Mouse (Mus musculus): ENCODE results near the gene Ptgdr2.

Gene Ptgdr2

GRCm38 (mm10) chr19:10979184-10980168 lies 42.5 kb downstream of the Ptgdr2 start:
- POLR2A ChIA-PET: interaction anchor here in 3 of 4 experiments (0.5 to 1.6 kb wide), 26 partner anchors 14 to 799 kb away, joined by 3 to 7 read pairs (median 3); partner anchors contain the start of genes Prpf19 (in 2 of the 3), Ccdc86 (in 1 of the 3), Cyb561a3 (in 1 of the 3) and Ptgdr2 (in 1 of the 3)
- CTCF ChIA-PET: interaction anchor here (0.5 to 2.5 kb wide), 132 partner anchors 9 to 1049 kb away, joined by 3 to 24 read pairs (median 4); partner anchors contain the start of genes Ptgdr2 (in 4 of the 4), Ccdc86 (in 3 of the 4), Ms4a15 (in 2 of the 4) and Ddb1 (in 1 of the 4)

- ChIA-PET CTCF (interaction anchor here (0.5 to 2.5 kb wide), 68 partner anchors 8 to 1050 kb away, joined by 3 to 24 read pairs (median 4); partner anchors contain the start of genes Ptgdr2 (in 3 of the 4), Ms4a15 (in 2 of the 4), Ddb1 (in 1 of the 4) and Lrrc10b (in 1 of the 4)), POLR2A (interaction anchor here in 2 of 4 experiments (0.5 to 1.6 kb wide), 8 partner anchors 35 to 403 kb away, joined by 3 to 5 read pairs (median 3); partner anchors contain the start of genes Cyb561a3 (in 1 of the 2) and Tmem138 (in 1 of the 2))
Measured at GRCm38 (mm10) chr19:10980210-10980609, 43.2 kb downstream of the Ptgdr2 start.

- ChIA-PET POLR2A (interaction anchor here in 3 of 4 experiments (0.6 to 2.2 kb wide), 11 partner anchors 9 to 292 kb away, joined by 3 to 13 read pairs (median 3); partner anchors contain the start of genes Ccdc86 (in 3 of the 3), Ms4a10 (in 1 of the 3), Ms4a15 (in 1 of the 3) and Prpf19 (in 1 of the 3)), CTCF (interaction anchor here (0.6 to 2.1 kb wide), 26 partner anchors 10 to 1019 kb away, joined by 3 to 20 read pairs (median 4); partner anchors contain the start of genes Ms4a10 (in 1 of the 4), Ptgdr2 (in 1 of the 4) and Tmem109 (in 1 of the 4))
Measured at GRCm38 (mm10) chr19:10983146-10983545, 46.2 kb downstream of the Ptgdr2 start.

- ChIA-PET POLR2A (interaction anchor here in 1 of 4 experiments (0.9 to 1.5 kb wide), 3 partner anchors 11 to 35 kb away, joined by 3 to 5 read pairs (median 4); no protein-coding TSS in a partner anchor), CTCF (interaction anchor here in 2 of 4 experiments (0.5 to 1.5 kb wide), 13 partner anchors 8 to 784 kb away, joined by 3 to 12 read pairs (median 3); partner anchors contain the start of gene Ms4a10 (in 1 of the 2))
Measured at GRCm38 (mm10) chr19:10984551-10984950, 47.6 kb downstream of the Ptgdr2 start.

- ChIA-PET POLR2A (interaction anchor here in 1 of 4 experiments (0.6 to 0.7 kb wide), 3 partner anchors 61 to 175 kb away, joined by 3 read pairs; no protein-coding TSS in a partner anchor), CTCF (interaction anchor here in 1 of 4 experiments (0.6 to 1.5 kb wide), 3 partner anchors 10 to 50 kb away, joined by 3 to 4 read pairs (median 3); no protein-coding TSS in a partner anchor)
Measured at GRCm38 (mm10) chr19:10985889-10986288, 48.9 kb downstream of the Ptgdr2 start.

- ChIA-PET CTCF (interaction anchor here in 2 of 4 experiments (1.4 to 1.9 kb wide), 2 partner anchors 9 to 13 kb away, joined by 4 to 7 read pairs; no protein-coding TSS in a partner anchor), POLR2A (no interaction called here)
Measured at GRCm38 (mm10) chr19:10988563-10988962, 51.6 kb downstream of the Ptgdr2 start.

GRCm38 (mm10) chr19:10990751-10991150 lies 53.8 kb downstream of the Ptgdr2 start:
- ChIA-PET POLR2A (no interaction called here), CTCF (interaction anchor here in 1 of 4 experiments (0.6 kb wide), 2 partner anchors 9 to 541 kb away, joined by 3 read pairs; no protein-coding TSS in a partner anchor)

- ChIA-PET CTCF (no interaction called here), POLR2A (interaction anchor here in 1 of 4 experiments (0.6 kb wide), 1 partner anchor 207 kb away, joined by 3 read pairs; no protein-coding TSS in a partner anchor)
Measured at GRCm38 (mm10) chr19:10991911-10992310, 55.0 kb downstream of the Ptgdr2 start.

All from embryonic stem cell, embryonic (primary cell).